Mouse (Mus musculus): Measurements from ENCODE around the gene Kdm5c. TPM values are rescaled to one million over a fixed set of nuclear protein-coding genes. Genes with fewer than 3 reads are reported as not detected.

Gene Kdm5c
- total and polyA plus RNA-seq, 2 experiments from 2014 or later: 17.6 to 42.3 TPM

DNA sequence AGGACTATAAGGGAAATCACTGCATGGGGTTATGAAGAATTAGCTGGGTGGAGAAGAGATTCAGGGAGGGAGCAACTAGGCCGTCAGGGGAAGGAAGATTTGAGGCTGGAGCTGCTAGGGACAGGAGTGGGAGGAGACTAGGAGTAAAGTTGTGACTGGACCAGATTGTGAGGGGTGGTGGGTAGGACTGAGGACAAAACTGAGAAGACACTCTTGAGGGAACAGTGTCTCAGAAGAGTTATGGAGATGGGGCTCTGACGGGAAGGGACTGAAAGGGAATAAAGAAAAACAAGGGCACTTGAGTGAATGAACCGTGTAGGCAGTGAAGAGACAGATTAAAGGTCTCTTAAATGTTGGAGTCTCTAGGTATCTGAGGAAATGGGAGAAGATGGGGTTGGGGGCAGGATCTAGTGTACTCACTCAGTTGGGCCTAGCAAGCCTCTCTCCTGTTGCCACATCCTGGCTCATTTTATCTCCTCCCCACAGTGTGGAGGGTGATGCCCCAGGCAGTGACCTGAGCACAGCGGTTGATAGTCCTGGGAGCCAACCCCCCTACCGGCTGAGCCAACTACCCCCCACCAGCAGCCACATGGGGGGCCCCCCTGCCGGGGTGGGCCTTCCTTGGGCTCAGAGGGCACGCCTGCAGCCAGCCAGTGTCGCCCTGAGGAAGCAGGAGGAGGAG is 30.3 kb upstream of the Kdm5c start:
- H3K4me3 ChIP-seq (ENCODE audit: low read depth, low read length): no peak overlapping the region
- WGBS: 37% methylated on average over 8 of the region's 8 CpGs
- peaks cover 10% of the 10 kb centered on the region; the same call in 1 of the 2 replicates for H3K36me3 ChIP-seq (replicated peaks; ENCODE audit: control insufficient read depth, insufficient read depth, low read length)

GRCm38 (mm10) chrX:152203247-152203646 is 29.6 kb upstream of the Kdm5c start:
- no peaks in the 10 kb centered on the region for H3K4me1 ChIP-seq (ENCODE audit: control insufficient read depth, insufficient read depth)
- WGBS: 76% methylated on average over 4 of the region's 4 CpGs
- TF ChIP-seq CTCF (IDR thresholded peaks at IDR 0.05; ENCODE audit: low read depth) (no peak), EP300 (IDR thresholded peaks at IDR 0.05; ENCODE audit: low read depth) (no peak)
- H3K4me2 ChIP-seq (ENCODE audit: low read depth, low read length): no peak overlapping the region
- no peaks in the 10 kb centered on the region for H3K9me3 ChIP-seq (replicated peaks; ENCODE audit: control insufficient read depth, low read length)
- DNase-seq (ENCODE audit: low spot score) (no peak), ATAC-seq (ENCODE audit: insufficient read depth, low read depth) (no peak)
- peaks cover 10% of the 10 kb centered on the region; the same call in 1 of the 2 replicates for H3K36me3 ChIP-seq (replicated peaks; ENCODE audit: control insufficient read depth, insufficient read depth, low read length)
- H3K4me3 ChIP-seq (ENCODE audit: low read depth, low read length): no peak overlapping the region
- peaks cover 4% of the 10 kb centered on the region; the same call in 1 of the 2 replicates for H3K27me3 ChIP-seq (ENCODE audit: control insufficient read depth, insufficient read depth, low read length)
- no peak overlapping the region for H3K9ac ChIP-seq (replicated peaks; ENCODE audit: low read depth, low read length)
- H3K27ac ChIP-seq (ENCODE audit: low read depth): no peak overlapping the region

More for the DNA sequence above, 30.3 kb upstream of the Kdm5c start:
- H3K27me3 ChIP-seq (ENCODE audit: control insufficient read depth, insufficient read depth, low read length): peaks cover 4% of the 10 kb centered on the region; the same call in 1 of the 2 replicates
- H3K4me1 ChIP-seq (ENCODE audit: control insufficient read depth, insufficient read depth): no peaks in the 10 kb centered on the region
- no peak overlapping the region for H3K4me2 ChIP-seq (ENCODE audit: low read depth, low read length)
- H3K9me3 ChIP-seq (replicated peaks; ENCODE audit: control insufficient read depth, low read length): no peaks in the 10 kb centered on the region
- TF ChIP-seq EP300 (IDR thresholded peaks at IDR 0.05; ENCODE audit: low read depth): no peak
- TF ChIP-seq CTCF (IDR thresholded peaks at IDR 0.05; ENCODE audit: low read depth): no peak
- no peak overlapping the region for H3K9ac ChIP-seq (replicated peaks; ENCODE audit: low read depth, low read length)
- H3K27ac ChIP-seq (ENCODE audit: low read depth): no peak overlapping the region
- DNase-seq (ENCODE audit: low spot score) (no peak), ATAC-seq (ENCODE audit: insufficient read depth, low read depth) (no peak)

GRCm38 (mm10) chrX:152205486-152205885 is 27.3 kb upstream of the Kdm5c start:
- ATAC-seq (ENCODE audit: insufficient read depth, low read depth): no peak
- Histone ChIP-seq H3K27me3 (ENCODE audit: control insufficient read depth, insufficient read depth, low read length) (peaks cover 7% of the 10 kb centered on the region; the same call in 1 of the 2 replicates), H3K36me3 (replicated peaks; ENCODE audit: control insufficient read depth, insufficient read depth, low read length) (peaks cover 10% of the 10 kb centered on the region; the same call in 1 of the 2 replicates), H3K9me3 (replicated peaks; ENCODE audit: control insufficient read depth, low read length) (no peaks in the 10 kb centered on the region), H3K4me1 (ENCODE audit: control insufficient read depth, insufficient read depth) (no peaks in the 10 kb centered on the region), H3K4me2 (ENCODE audit: low read depth, low read length) (no peak overlapping the region), H3K4me3 (ENCODE audit: low read depth, low read length) (no peak overlapping the region), H3K27ac (ENCODE audit: low read depth) (no peak overlapping the region), H3K9ac (replicated peaks; ENCODE audit: low read depth, low read length) (no peak overlapping the region)
- 90% methylated on average over 1 of the region's 1 CpGs for WGBS
- no peak for TF ChIP-seq EP300 (IDR thresholded peaks at IDR 0.05; ENCODE audit: low read depth)
- TF ChIP-seq CTCF (IDR thresholded peaks at IDR 0.05; ENCODE audit: low read depth): no peak
- no peak for DNase-seq (ENCODE audit: low spot score)

DNA sequence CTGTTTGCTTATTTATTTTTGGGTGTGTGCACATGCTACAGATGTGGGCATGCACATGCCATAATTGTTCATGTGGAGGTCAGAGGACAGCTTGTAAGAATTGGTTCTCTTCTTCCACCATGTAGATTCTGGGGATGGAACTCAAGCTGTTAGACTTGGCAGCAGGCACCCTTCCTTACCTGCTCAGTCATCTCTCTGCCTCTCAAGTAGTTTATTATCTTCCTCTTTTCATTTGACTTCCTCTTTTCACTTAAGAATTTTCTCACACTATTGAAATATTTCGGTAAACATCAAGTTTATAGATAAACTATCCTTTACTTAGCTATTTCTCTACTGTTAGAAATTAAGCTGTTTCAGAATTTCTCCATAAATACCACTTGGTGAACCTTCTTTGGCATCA is 18.1 kb upstream of the Kdm5c start:
- H3K9ac ChIP-seq (replicated peaks; ENCODE audit: low read depth, low read length): no peak overlapping the region
- H3K4me3 ChIP-seq (ENCODE audit: low read depth, low read length): no peak overlapping the region
- H3K4me1 ChIP-seq (ENCODE audit: control insufficient read depth, insufficient read depth): no peaks in the 10 kb centered on the region
- DNase-seq (ENCODE audit: low spot score) (no peak), ATAC-seq (ENCODE audit: insufficient read depth, low read depth) (no peak)
- no peak overlapping the region for H3K4me2 ChIP-seq (ENCODE audit: low read depth, low read length)
- H3K9me3 ChIP-seq (replicated peaks; ENCODE audit: control insufficient read depth, low read length): no peaks in the 10 kb centered on the region
- H3K27ac ChIP-seq (ENCODE audit: low read depth): no peak overlapping the region
- no peaks in the 10 kb centered on the region; the same call in 1 of the 2 replicates for H3K27me3 ChIP-seq (ENCODE audit: control insufficient read depth, insufficient read depth, low read length)
- TF ChIP-seq CTCF (IDR thresholded peaks at IDR 0.05; ENCODE audit: low read depth): no peak
- TF ChIP-seq EP300 (IDR thresholded peaks at IDR 0.05; ENCODE audit: low read depth): no peak
- 71% methylated on average over 1 of the region's 1 CpGs for WGBS
- peaks cover 3% of the 10 kb centered on the region; the same call in 1 of the 2 replicates for H3K36me3 ChIP-seq (replicated peaks; ENCODE audit: control insufficient read depth, insufficient read depth, low read length)

- H3K27ac ChIP-seq (ENCODE audit: low read depth): no peak overlapping the region
- H3K4me2 ChIP-seq (ENCODE audit: low read depth, low read length): no peak overlapping the region
- WGBS: 94% methylated on average over 2 of the region's 2 CpGs
- no peaks in the 10 kb centered on the region for H3K4me1 ChIP-seq (ENCODE audit: control insufficient read depth, insufficient read depth)
- no peak for TF ChIP-seq EP300 (IDR thresholded peaks at IDR 0.05; ENCODE audit: low read depth)
- no peak for TF ChIP-seq CTCF (IDR thresholded peaks at IDR 0.05; ENCODE audit: low read depth)
- H3K36me3 ChIP-seq (replicated peaks; ENCODE audit: control insufficient read depth, insufficient read depth, low read length): no peaks in the 10 kb centered on the region; the same call in 1 of the 2 replicates
- no peak overlapping the region for H3K9ac ChIP-seq (replicated peaks; ENCODE audit: low read depth, low read length)
- no peaks in the 10 kb centered on the region for H3K9me3 ChIP-seq (replicated peaks; ENCODE audit: control insufficient read depth, low read length)
- H3K27me3 ChIP-seq (ENCODE audit: control insufficient read depth, insufficient read depth, low read length): no peaks in the 10 kb centered on the region
- no peak for ATAC-seq (ENCODE audit: insufficient read depth, low read depth)
- no peak for DNase-seq (ENCODE audit: low spot score)
- no peak overlapping the region for H3K4me3 ChIP-seq (ENCODE audit: low read depth, low read length)
Measured at GRCm38 (mm10) chrX:152218529-152218928, 14.3 kb upstream of the Kdm5c start.
